Mouse (Mus musculus) heart, postnatal 0 days (tissue): Measurements from ENCODE around the gene Cd276. TPM values are rescaled to one million over a fixed set of nuclear protein-coding genes. Genes with fewer than 3 reads are reported as not detected.

Experiments
- ATAC-seq: fragments of 200-750 bp; cut with Nextera tagmentation; 2 replicates; pipeline ENCODE4 v1.8.0; 2017; ENCODE audit warnings: low read depth, moderate number of reproducible peaks, moderate library complexity; ENCODE audit not compliant: insufficient read depth
- DNase-seq: peaks from one replicate; pipeline ENCODE4 v3.0.0-alpha.2; 2016; ENCODE audit warnings: low spot score
- H3K27ac ChIP-seq: fragments of 300-500 bp; sonication (generic); 2 replicates; pipeline ENCODE4 v1.5.1; 2014; ENCODE audit warnings: low read depth, mild to moderate bottlenecking
- H3K27me3 ChIP-seq: fragments of 300-500 bp; sonication (generic); 2 replicates; pipeline ENCODE4 v1.6.1; 2014; ENCODE audit warnings: low read length, mixed read lengths; ENCODE audit not compliant: control insufficient read depth, insufficient read depth
- H3K36me3 ChIP-seq: fragments of 300-500 bp; sonication (generic); replicated peaks from 2 replicates; pipeline ENCODE4 v1.6.1; 2014; ENCODE audit warnings: low read length, mixed read lengths; ENCODE audit not compliant: control insufficient read depth, insufficient read depth
- H3K4me1 ChIP-seq: fragments of 300-500 bp; sonication (generic); 2 replicates; pipeline ENCODE4 v1.6.1; 2014; ENCODE audit warnings: antibody characterized with exemption; ENCODE audit not compliant: control insufficient read depth, insufficient read depth
- H3K4me2 ChIP-seq: fragments of 300-500 bp; sonication (generic); 2 replicates; pipeline ENCODE4 v1.6.1; 2014; ENCODE audit warnings: low read depth, mild to moderate bottlenecking, low read length, moderate library complexity
- H3K4me3 ChIP-seq: fragments of 300-500 bp; sonication (generic); 2 replicates; pipeline ENCODE4 v1.5.1; 2014; ENCODE audit warnings: low read depth, low read length
- H3K9ac ChIP-seq: fragments of 300-500 bp; sonication (generic); replicated peaks from 2 replicates; pipeline ENCODE4 v1.6.1; 2014; ENCODE audit warnings: low read depth, low read length, mixed read lengths
- H3K9me3 ChIP-seq: fragments of 300-500 bp; sonication (generic); replicated peaks from 2 replicates; pipeline ENCODE4 v1.6.1; 2016; ENCODE audit warnings: low read length; ENCODE audit not compliant: control insufficient read depth
- CTCF ChIP-seq: IDR thresholded peaks from 2 replicates; pipeline ENCODE4 v1.5.1; 2016; ENCODE audit warnings: antibody characterized with exemption, control low read depth, low read depth
- EP300 ChIP-seq: IDR thresholded peaks from 2 replicates; pipeline ENCODE4 v1.6.1; 2016; ENCODE audit warnings: antibody characterized with exemption, low read depth
- WGBS: fragments of 180-500 bp; shearing (Covaris S2); extraction: QIAGEN DNeasy Blood & Tissue Kit; methylation state at CpG from one replicate; pipeline ENCODE4 v1.1.7; 2014; 5-methylcytosine and 5-hydroxymethylcytosine counted together
- polyA plus RNA-seq: library from polyadenylated mRNA; unstranded; fragments of >200 nt; fragmentation: Nextera tagmentation; extraction: Ambion mirVana; gene quantifications from 2 replicates; pipeline ENCODE4 v1.2.1, GENCODE M21; 2015
- total RNA-seq: library from RNA; depleted of rRNA; stranded (reverse); fragments of >200 nt; gene quantifications from 2 replicates; pipeline ENCODE4 v1.2.3, GENCODE M21; 2014; ENCODE audit warnings: low replicate concordance

Gene Cd276
- total and polyA plus RNA-seq, 2 experiments from 2014 or later, result 14.2 to 14.5 TPM

DNA sequence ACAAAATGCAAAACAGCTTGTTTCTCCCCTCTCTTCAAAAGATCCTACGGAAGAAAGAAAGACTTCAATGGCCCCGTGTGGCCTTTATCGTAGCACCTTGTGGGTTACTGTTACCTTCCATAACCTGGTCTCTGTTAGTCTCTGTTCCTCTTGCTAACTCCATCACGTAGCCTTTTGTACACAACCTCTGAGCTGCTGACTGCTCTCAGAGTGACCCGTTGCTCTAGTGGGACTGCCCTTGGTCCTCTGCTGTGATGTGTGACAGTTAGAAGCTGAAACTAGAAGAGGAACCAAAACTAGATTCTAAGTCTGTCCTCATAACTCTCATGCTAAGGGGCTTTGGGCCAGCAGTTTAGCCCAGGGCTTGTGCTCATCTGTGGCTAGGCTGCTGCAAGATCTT, 44.8 kb downstream of the Cd276 start:
- Histone ChIP-seq H3K36me3 (no peaks in the 10 kb centered on the region), H3K4me3 (no peak overlapping the region), H3K27me3 (no peaks in the 10 kb centered on the region), H3K9ac (no peak overlapping the region), H3K27ac (no peak overlapping the region), H3K9me3 (no peaks in the 10 kb centered on the region), H3K4me1 (no peaks in the 10 kb centered on the region; the same call in 1 of the 2 replicates), H3K4me2 (no peak overlapping the region)
- DNase-seq (no peak), ATAC-seq (no peak)
- WGBS, result 86% methylated on average over 5 of the region's 5 CpGs
- TF ChIP-seq CTCF (no peak), EP300 (no peak)

DNA sequence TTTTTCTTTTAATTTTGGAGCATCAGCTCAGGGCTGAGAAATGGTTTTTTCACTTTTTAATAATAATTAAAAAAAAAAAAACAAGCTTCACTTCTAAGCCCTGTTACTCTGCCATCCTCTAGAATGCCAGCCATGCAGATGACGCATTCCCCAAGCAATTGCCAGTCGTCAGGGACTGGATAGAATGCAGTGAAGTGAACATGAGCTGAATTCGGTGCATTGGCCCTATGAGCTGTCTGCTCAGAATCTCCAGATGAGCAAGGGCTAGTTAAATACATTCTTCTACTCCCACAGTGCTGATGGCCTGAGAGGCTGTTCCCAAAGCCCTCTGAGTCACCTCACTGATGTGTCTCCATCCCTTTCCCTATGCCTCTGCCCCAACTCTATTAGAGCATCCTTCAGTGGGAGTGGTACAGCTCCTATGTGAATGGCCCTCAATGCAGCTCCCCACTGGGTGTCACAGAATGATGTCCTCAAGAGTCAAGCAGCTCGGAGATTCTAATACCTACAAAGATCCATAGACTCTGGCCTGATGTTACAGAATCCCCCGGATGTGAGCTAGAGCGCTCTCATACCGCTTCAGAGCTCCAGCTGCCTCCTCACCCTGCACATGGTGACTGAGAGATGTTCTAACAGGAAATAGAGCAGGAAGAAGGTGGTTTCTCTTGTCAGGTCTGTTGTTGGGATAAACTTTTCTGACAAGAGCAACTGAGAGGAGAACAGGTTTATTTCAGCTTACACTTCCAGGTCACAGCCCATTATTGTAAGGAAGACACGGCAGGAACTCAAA, 47.8 kb downstream of the Cd276 start:
- no peak overlapping the region for H3K4me2 ChIP-seq
- no peaks in the 10 kb centered on the region for H3K27me3 ChIP-seq
- WGBS, result 67% methylated on average over 8 of the region's 8 CpGs
- no peaks in the 10 kb centered on the region for H3K9me3 ChIP-seq
- H3K27ac ChIP-seq, result no peak overlapping the region
- TF ChIP-seq CTCF (no peak), EP300 (no peak)
- no peak overlapping the region for H3K4me3 ChIP-seq
- no peaks in the 10 kb centered on the region; the same call in 1 of the 2 replicates for H3K4me1 ChIP-seq
- H3K36me3 ChIP-seq, result no peaks in the 10 kb centered on the region
- no peak overlapping the region for H3K9ac ChIP-seq
- ATAC-seq (no peak), DNase-seq (no peak)

GRCm38 (mm10) chr9:58500946-58501345, 54.3 kb downstream of the Cd276 start:
- Histone ChIP-seq H3K27ac (no peak overlapping the region), H3K4me3 (no peak overlapping the region), H3K9ac (no peak overlapping the region), H3K9me3 (no peaks in the 10 kb centered on the region), H3K4me1 (no peaks in the 10 kb centered on the region), H3K4me2 (no peak overlapping the region), H3K27me3 (no peaks in the 10 kb centered on the region), H3K36me3 (no peaks in the 10 kb centered on the region)
- no peak for TF ChIP-seq CTCF
- TF ChIP-seq EP300, result no peak
- 76% methylated on average over 5 of the region's 5 CpGs for WGBS
- no peak for DNase-seq
- ATAC-seq, result no peak

DNA sequence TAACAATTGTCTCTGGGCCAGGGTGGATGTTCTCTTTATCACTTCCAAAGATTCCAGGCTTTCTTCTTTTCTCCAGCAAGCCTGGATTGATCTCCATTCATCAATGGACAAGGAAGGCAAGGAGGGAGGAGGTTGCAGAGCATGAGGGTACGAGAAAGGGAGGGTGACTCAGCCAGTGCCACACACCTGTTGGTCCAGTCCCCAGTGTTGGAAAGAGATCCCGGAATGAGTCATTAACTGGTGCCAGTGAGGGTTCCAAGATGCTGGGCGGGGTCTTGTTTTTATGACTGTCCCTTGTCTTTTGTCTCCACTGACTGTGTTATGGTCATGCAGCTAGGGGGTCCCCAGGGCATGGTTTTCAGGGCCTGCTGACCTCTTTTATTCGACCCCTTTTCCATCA, 57.3 kb downstream of the Cd276 start:
- ATAC-seq (no peak), DNase-seq (no peak)
- Histone ChIP-seq H3K4me2 (no peak overlapping the region), H3K4me1 (no peaks in the 10 kb centered on the region), H3K9me3 (no peaks in the 10 kb centered on the region), H3K4me3 (no peak overlapping the region), H3K27me3 (no peaks in the 10 kb centered on the region), H3K36me3 (no peaks in the 10 kb centered on the region), H3K9ac (no peak overlapping the region; the same call in 1 of the 2 replicates), H3K27ac (no peak overlapping the region)
- TF ChIP-seq CTCF (no peak), EP300 (no peak)
- WGBS, result 78% methylated on average over 4 of the region's 4 CpGs

GRCm38 (mm10) chr9:58496470-58497182, 58.6 kb downstream of the Cd276 start:
- no peak for DNase-seq
- Histone ChIP-seq H3K4me2 (no peak overlapping the region), H3K36me3 (no peaks in the 10 kb centered on the region), H3K9ac (no peak overlapping the region), H3K9me3 (no peaks in the 10 kb centered on the region), H3K27ac (no peak overlapping the region), H3K4me1 (no peaks in the 10 kb centered on the region), H3K4me3 (no peak overlapping the region), H3K27me3 (0 out of 2 replicates have a peak, but pooled peaks cover 4% of the 10 kb centered on the region)
- TF ChIP-seq CTCF (peak; percentile 27), EP300 (no peak)
- WGBS, result 31% methylated on average over 4 of the region's 4 CpGs
- ATAC-seq, result no peak
